9 mouse cellular contexts compared by ENCODE assay signal in the genomic region with DNA sequence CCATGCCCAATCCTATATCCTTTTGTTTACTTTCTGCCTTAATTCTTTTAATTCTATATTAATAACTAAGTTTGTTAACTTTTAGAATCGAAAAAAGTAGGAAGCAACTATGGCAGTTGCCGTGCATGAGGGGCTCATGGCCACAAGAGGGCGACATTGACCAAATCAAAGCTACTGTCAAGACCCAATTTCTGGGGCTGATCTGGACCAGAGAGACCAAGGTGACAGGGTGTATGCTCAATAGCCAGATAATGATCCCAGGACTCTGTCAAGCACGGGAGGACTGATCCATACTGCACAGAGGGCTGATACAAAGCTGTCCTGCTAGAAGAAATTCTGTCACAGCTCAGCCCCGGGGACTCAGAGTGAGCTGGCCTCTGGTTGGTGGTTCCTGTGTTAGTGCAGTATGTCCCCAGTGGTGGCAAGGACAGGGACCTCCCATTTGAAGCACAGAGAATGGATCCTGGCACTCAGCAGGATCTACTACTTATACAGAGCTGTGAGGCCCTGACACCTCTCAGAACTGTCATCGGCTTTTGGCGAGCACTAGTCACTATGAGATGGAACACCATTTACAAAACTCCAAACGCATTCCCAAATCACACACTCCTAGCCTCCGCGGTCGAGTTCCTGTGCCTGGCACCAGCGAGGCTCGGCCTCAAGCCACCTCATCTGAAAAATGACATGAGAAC. TPM values are rescaled to one million over a fixed set of nuclear protein-coding genes. Genes with fewer than 3 reads are reported as not detected.
DNase-seq lines count a peak whose midpoint lies in the region; ATAC-seq and TF ChIP-seq lines count a peak whose summit lies in the region.
"Had no signal": no experiment of that assay in that cellular context is flagged by ENCODE, and none has a peak within 500 bp of the region (broad histone marks: within the 10 kb centered on the region; RNA-seq: fewer than 3 reads in every experiment).

No protein-coding gene starts in this region.

- no peak for TF ChIP-seq POLR2A in embryonic fibroblast, embryonic 13.5 days (IDR thresholded peaks at IDR 0.05; ENCODE audit: low read depth, low read length)

- H3K9me3 ChIP-seq in E14TG2a.4 (ENCODE audit: low read length): no peaks in the 10 kb centered on the region
- H3K9me3 ChIP-seq in heart, embryonic 16.5 days (replicated peaks; ENCODE audit: control insufficient read depth, low read length): no peaks in the 10 kb centered on the region
- H3K9me3 ChIP-seq: limb, embryonic 12.5 days had no signal

- H3K27ac ChIP-seq in embryonic fibroblast, embryonic 13.5 days (ENCODE audit: insufficient read depth, low read length): no peak overlapping the region
- H3K27ac ChIP-seq in heart, embryonic 16.5 days (ENCODE audit: low read length): no peak overlapping the region
- H3K27ac ChIP-seq: limb, embryonic 12.5 days had no signal

- no peaks in the 10 kb centered on the region for H3K27me3 ChIP-seq in E14TG2a.4 (ENCODE audit: insufficient read depth, low read length)
- no peaks in the 10 kb centered on the region for H3K27me3 ChIP-seq in heart, embryonic 16.5 days (ENCODE audit: control insufficient read depth, insufficient read depth, low read length)
- H3K27me3 ChIP-seq: limb, embryonic 12.5 days had no signal

- TF ChIP-seq CTCF in E14TG2a.4 (conservative IDR thresholded peaks at IDR 0.05; ENCODE audit: low read length): peak; percentile 90
- peak; percentile 53; the same call in 1 of the 2 replicates for TF ChIP-seq CTCF in embryonic fibroblast, embryonic 13.5 days (IDR thresholded peaks at IDR 0.05; ENCODE audit: borderline replicate concordance, insufficient read depth, low read length)

- H3K9ac ChIP-seq in heart, embryonic 16.5 days (ENCODE audit: low read length): no peak overlapping the region
- H3K9ac ChIP-seq: limb, embryonic 12.5 days had no signal

- peak; percentile 74 for ATAC-seq in heart, embryonic 16.5 days (replicated peaks; ENCODE audit: extremely low read depth, insufficient read depth, low FRiP score)

- peak; percentile 78 to 84 for DNase-seq in adrenal gland, postnatal 36 days
- peak; percentile 28 for DNase-seq in large intestine, adult 2 months (ENCODE audit: low read depth, low spot score)
- peak; percentile 81 for DNase-seq in lung, postnatal 10 days
- DNase-seq in retina, postnatal 7 days (ENCODE audit: low read depth, low spot score): peak; percentile 55
- peak; percentile 75 for DNase-seq in urinary bladder, postnatal 25 days (ENCODE audit: low spot score)

- H3K4me3 ChIP-seq in E14TG2a.4 (replicated peaks; ENCODE audit: low read length): no peak overlapping the region
- H3K4me3 ChIP-seq in embryonic fibroblast, embryonic 13.5 days (ENCODE audit: insufficient read depth, low read length): no peak overlapping the region
- no peak overlapping the region for H3K4me3 ChIP-seq in heart, embryonic 16.5 days (ENCODE audit: low read length)
- H3K4me3 ChIP-seq: limb, embryonic 12.5 days had no signal

- no peaks in the 10 kb centered on the region for H3K4me1 ChIP-seq in E14TG2a.4 (replicated peaks; ENCODE audit: low read depth, low read length)
- H3K4me1 ChIP-seq in embryonic fibroblast, embryonic 13.5 days (ENCODE audit: control insufficient read depth, insufficient read depth, low read length): no peaks in the 10 kb centered on the region
- H3K4me1 ChIP-seq in heart, embryonic 16.5 days (ENCODE audit: control insufficient read depth, insufficient read depth, low read length): peaks cover 5% of the 10 kb centered on the region
- H3K4me1 ChIP-seq: limb, embryonic 12.5 days had no signal

- peaks cover 67% of the 10 kb centered on the region for H3K36me3 ChIP-seq in E14TG2a.4 (ENCODE audit: insufficient read depth, low read length)
- no peaks in the 10 kb centered on the region for H3K36me3 ChIP-seq in heart, embryonic 16.5 days (ENCODE audit: control insufficient read depth, insufficient read depth)

- no peak overlapping the region for H3K4me2 ChIP-seq in heart, embryonic 16.5 days (ENCODE audit: low read depth, low read length)
- H3K4me2 ChIP-seq: limb, embryonic 12.5 days had no signal

- WGBS in heart, embryonic 16.5 days: 42% methylated on average over 13 of the region's 13 CpGs
- WGBS in large intestine, adult 2 months: 67% methylated on average over 13 of the region's 13 CpGs

RNA-seq across cellular contexts. Expression of a gene that starts 32.9 kb away (rescaled TPM):
- total RNA-seq in adrenal gland, postnatal 36 days (2021): 1 to 10 TPM; 7.8 to 9.2 TPM
- 17.5 and 18.0 TPM in 2 replicates for polyA plus RNA-seq in embryonic fibroblast, embryonic 13.5 days (2011; ENCODE audit: insufficient read length, low read depth, missing spikeins)
- 19.3 and 24.5 TPM in 2 replicates for polyA plus RNA-seq in heart, embryonic 16.5 days (2015; fragmentation: Nextera tagmentation; extraction: Ambion mirVana)
- 2.1 and 3.4 TPM in 2 replicates for polyA plus RNA-seq in large intestine, adult 2 months (2012; rRNA removed)

Comparison
In these comparisons a context has a peak if more than half of its experiments do, and no peak if none do; other contexts are left out.
1. DNase-seq: peak in every context shown above with its lines; median percentile 81 in adrenal gland, postnatal 36 days; 81 in lung, postnatal 10 days; 75 in urinary bladder, postnatal 25 days; 55 in retina, postnatal 7 days; 28 in large intestine, adult 2 months.